Mouse (Mus musculus) embryonic stem cell, embryonic (primary cell): Measurements from ENCODE around the gene Camk2d.

Experiments used
- CTCF ChIA-PET, 4 experiments: fragments of 300-600 bp in 2 of 4; fragments of 350-600 bp in 2 of 4; sonication (Branson Sonifier 250); formaldehyde crosslinking; loops; one replicate each; lab custom pipeline; 2022; ENCODE audit warnings: inconsistent platforms in 2 of 4; lab: Charles Lee
- POLR2A ChIA-PET, 4 experiments: fragments of 300-600 bp in 2 of 4; fragments of 350-600 bp in 2 of 4; sonication (Branson Sonifier 250); formaldehyde crosslinking; loops; one replicate each; lab custom pipeline; 2022; ENCODE audit warnings: antibody characterized with exemption in 4 of 4, inconsistent platforms in 1 of 4; lab: Charles Lee

The Camk2d gene

DNA sequence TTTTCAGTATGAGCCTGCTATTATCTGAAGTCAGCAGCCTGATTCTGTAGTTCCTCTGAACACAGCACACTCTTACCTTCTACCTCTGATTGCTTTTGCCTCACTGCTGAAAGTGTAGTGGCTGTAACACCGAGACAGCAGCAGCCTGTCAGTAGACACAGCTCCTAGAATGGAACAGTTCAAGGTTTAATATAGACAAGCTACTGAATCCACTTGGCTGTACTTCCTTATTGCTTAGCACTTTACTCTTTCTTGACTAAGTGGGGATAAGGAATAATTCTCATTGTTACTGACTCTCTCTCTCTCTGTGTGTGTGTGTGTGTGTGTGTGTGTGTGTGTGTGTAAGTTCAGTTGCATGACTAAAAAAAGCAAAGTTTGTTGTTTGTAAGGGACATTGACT, 42.2 kb downstream of the Camk2d start:
- POLR2A ChIA-PET = interaction anchor here in 1 of 4 experiments (0.7 kb wide), 1 partner anchor 12 kb away, joined by 3 read pairs; no protein-coding TSS in a partner anchor
- CTCF ChIA-PET = no interaction called here

DNA sequence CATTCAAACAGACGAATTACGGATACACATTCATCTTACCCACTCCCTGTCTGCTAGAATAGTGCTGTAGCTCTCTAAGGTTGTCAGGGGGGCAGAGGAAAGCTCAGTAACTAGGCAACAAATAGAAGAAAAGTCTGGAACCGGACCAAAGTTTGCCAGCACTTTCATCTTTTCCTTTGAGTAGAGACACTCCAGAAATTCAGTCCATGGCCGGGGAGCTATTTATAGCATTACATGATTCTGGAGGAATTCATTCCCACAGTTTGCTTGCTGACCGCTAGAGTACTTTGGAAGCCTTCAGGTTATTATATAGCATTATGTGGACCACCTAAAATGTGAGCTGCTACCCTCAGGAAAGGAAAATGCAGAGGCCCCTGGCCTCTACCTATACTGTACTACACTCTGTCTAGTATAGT, 43.0 kb downstream of the Camk2d start:
- POLR2A ChIA-PET = interaction anchor here in 1 of 4 experiments (0.7 kb wide), 1 partner anchor 9 kb away, joined by 3 read pairs; no protein-coding TSS in a partner anchor
- CTCF ChIA-PET = no interaction called here

DNA sequence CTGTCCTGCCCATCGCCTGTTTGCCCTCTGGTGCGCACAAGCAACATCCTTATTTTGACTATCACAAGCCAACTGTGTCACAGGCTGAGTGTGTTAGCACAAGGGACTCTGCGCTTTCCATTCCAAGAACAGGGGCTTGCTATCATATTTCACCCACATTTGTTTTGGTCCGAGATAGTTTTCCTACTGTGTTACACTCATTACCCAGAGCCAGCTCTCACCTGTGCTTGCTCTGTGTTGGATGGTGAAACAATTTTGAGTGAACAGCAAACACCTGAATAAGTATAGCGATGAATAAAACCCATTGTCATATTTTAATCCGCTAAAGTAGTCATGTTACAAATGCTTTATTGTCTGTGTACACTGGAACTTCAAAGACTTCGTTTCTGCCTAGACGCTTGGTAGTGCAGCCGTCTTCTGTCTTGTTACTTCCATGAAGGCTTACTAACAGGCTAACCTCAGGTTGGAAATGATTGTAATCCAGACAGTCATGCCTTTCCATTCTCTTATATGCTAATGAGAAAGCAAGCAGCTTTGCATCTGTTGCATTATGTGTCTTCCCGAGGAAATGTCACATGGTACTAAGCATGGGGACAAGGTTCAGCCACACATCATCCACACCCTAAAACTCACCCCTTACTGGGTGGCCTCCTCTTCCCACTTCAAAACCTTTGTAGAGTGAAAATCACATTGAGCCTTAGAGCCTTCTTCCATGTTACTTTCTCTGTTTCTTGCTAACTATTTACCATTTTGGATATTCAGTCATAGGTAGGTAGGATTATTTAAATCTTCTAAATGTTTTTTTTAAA, 44.5 kb downstream of the Camk2d start:
- ChIA-PET POLR2A (no interaction called here), CTCF (no interaction called here)

GRCm38 (mm10) chr3:126641451-126641850, 45.3 kb downstream of the Camk2d start:
- ChIA-PET POLR2A (no interaction called here), CTCF (interaction anchor here in 1 of 4 experiments (0.5 kb wide), 1 partner anchor 105 kb away, joined by 3 read pairs; no protein-coding TSS in a partner anchor)

GRCm38 (mm10) chr3:126643071-126644010, 47.2 kb downstream of the Camk2d start:
- ChIA-PET CTCF (no interaction called here), POLR2A (no interaction called here)

DNA sequence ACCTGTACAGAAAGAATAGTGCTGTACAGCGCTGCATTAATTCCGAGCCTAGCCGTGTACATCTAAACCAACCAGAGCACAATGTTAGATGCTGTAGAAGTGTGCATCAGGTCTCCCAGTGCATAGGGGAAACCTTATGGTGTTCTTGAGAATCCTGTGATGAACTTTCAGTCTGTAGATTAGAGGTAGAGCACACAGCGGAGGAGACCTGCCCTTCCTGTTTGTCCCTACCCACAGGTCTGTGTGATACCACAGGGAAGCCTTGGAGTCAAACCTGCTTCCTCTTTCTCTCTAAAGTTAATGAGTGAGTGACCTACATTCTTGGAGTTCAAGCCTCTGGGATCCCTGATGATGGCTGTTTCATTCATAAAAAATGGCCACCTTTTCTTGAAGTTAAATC, 54.2 kb downstream of the Camk2d start:
- ChIA-PET CTCF (no interaction called here), POLR2A (no interaction called here)

DNA sequence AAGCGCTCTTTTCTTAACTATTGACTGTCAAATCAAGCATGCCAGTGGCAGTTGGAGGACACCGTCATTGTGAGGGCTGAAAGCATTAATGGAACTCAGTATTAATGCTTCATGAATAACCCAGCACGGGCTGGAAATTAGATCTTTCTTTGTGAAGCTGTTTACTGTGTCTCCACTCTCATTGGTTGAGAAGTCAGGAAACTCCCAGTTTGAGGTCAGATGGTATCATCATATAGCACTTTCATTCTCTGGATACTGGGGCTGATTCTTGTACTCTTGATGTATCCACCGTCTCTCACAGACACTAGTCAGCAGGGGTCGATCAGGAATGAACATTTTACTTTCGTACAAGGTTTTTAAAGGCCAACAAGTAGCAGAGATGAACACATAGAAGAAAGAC, 54.6 kb downstream of the Camk2d start:
- CTCF ChIA-PET = no interaction called here
- POLR2A ChIA-PET = no interaction called here

- CTCF ChIA-PET = no interaction called here
- POLR2A ChIA-PET = interaction anchor here in 1 of 4 experiments (0.5 kb wide), 1 partner anchor 18 kb away, joined by 3 read pairs; no protein-coding TSS in a partner anchor
Measured at GRCm38 (mm10) chr3:126652361-126652760, 56.3 kb downstream of the Camk2d start.

GRCm38 (mm10) chr3:126653118-126653517, 57.0 kb downstream of the Camk2d start:
- POLR2A ChIA-PET = no interaction called here
- CTCF ChIA-PET = no interaction called here

DNA sequence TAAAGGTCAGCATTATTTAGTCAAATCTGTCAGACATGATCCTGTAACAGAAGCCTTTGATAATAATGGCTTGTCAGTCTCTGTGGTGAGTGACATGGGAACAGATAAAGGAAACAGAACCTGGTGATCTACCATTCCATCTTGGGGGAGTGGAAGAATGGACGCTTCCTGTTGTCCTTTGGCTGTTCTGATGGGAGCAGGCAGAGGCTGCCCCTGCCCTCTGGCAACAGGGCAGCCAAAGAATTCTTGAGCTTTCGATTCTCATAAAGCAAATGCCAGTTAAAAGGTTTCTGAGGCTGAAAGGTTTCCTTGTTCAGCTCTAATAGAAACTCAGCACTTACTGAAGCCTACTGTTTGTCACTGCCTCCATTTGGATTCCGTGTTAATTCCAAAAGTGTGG, 60.1 kb downstream of the Camk2d start:
- POLR2A ChIA-PET = no interaction called here
- CTCF ChIA-PET = no interaction called here

DNA sequence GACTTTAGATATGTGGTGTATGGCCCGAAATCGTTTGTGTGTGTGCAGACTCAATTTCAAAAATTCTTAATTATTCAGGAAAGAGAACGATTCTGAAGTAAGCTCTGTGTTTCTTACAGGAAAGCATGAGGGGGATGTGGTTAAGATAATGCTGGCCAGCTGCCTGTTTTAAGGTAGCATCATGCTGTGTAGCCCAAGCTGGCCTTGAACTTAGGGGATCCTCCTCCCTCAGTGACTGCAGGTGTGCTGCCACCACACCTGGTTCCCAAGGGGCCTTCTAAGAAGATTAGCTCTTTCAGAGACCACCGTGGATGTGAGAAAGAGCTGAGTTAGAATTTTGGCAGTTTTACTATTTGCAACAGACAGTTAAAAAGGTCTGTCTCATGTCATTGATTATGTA, 61.8 kb downstream of the Camk2d start:
- CTCF ChIA-PET = no interaction called here
- POLR2A ChIA-PET = interaction anchor here in 1 of 4 experiments (1.2 kb wide), 1 partner anchor 26 kb away, joined by 4 read pairs; no protein-coding TSS in a partner anchor

DNA sequence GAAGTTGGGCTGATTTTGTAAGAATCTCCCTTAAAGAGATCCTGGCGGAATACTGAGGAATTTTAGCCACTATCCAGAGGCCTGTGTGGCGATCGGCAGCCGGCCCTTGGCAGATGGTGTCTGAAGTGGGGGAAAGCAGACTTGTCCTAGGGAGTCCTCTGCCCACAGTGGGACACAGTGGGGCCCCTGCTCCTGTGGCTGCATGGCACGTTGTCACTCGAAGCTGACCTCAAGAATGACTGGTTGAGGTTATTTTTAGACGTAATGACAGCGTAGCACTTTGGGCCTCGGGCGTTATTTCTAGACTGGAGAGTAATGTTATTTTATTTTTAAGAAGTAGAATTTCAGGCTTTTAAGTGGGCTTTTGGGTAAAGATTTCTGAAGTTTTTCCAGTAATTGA, 62.7 kb downstream of the Camk2d start:
- ChIA-PET CTCF (no interaction called here), POLR2A (interaction anchor here in 1 of 4 experiments (1.2 kb wide), 1 partner anchor 25 kb away, joined by 4 read pairs; no protein-coding TSS in a partner anchor)

DNA sequence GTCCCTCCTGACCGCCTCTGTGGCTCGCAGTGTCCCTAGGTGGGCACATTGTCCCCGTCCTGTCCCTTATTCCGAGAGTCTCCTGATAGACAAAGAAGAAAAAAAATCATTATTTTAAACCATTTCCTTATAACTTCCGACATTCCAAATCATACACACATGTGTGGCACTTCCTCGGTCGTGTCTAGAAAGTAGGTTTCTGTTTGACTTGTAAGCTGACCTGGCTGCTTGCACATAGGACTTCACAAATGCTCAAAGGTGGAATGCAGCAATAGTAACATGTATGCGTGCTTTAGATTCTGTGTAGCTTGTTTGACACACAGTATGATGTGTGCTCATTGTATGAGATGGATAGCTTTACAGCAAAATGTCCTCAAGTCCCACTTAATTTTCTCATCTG, 63.1 kb downstream of the Camk2d start:
- POLR2A ChIA-PET = no interaction called here
- CTCF ChIA-PET = no interaction called here

DNA sequence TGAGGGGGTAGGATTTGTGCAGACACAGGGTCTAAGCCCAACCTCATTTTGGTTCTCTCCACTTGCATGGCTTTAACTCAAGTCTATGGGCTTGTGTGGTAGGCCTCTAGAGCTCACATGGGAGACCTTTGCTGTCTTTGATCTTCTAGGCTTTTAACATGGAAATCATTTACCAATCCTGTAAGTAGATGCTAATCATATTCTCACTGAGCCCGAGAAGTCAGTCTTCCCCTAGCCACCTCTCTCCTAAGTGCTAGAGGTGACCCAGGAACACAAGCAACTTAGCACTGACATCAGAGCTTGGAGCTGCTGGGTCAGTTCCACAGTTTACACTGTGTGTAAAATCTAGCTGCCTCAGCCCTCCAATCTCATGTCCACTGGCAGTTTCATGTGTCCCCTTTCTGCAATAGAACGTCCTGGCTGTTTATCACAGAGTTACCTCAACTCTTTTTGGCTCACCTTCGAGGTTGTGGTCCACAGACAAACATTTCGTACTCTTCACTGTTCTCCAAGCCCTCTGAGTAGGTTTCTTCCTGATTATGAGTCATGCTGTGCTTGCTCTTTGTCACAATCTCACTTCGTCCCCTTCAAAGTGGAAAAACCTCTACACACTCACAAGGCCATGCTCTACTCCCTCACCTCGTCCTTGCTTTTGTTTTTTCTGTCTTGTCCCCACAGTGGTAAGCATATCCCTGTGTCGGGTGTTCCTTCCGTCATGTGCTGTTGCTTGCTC, 63.9 kb downstream of the Camk2d start:
- CTCF ChIA-PET = no interaction called here
- POLR2A ChIA-PET = no interaction called here

DNA sequence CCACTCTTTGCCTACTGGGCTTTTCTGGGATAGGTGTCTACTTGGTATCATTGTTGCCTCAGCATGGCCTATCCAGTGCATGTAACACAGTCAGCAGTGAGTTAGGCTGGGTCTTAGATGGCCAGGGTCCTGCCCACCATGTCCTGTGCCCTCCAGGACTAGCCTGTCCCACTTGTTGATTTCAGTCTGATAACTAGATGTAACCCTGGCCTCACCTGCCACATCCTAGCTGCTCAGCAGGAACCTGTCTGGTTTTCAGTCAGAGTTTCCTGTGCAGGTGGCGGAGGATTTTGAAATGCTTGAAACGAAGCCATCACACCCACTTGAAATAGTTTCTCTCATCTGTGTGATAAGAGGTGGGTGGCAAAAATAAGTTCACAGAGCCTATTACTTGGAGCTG, 64.5 kb downstream of the Camk2d start:
- POLR2A ChIA-PET = no interaction called here
- CTCF ChIA-PET = no interaction called here

GRCm38 (mm10) chr3:126660986-126661385, 64.9 kb downstream of the Camk2d start:
- ChIA-PET CTCF (no interaction called here), POLR2A (no interaction called here)

DNA sequence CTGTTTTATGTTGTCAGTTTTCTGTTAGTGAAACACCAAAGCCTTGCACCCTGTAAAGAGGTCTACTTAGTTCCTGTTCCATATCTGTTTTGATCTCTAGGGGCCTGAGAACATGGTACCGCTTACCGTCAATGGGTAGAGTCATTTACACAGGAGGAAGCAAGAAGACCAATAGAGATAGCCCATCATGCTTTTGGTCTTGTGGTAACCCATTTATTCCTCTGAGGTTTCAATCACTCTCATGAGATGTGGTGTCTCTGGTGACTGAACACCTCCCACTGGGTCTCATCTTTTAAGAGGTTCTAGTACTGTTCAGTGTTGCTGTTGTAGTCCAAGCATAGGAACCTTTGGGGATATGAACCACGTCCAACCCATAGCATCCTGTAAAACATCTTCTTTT, 65.8 kb downstream of the Camk2d start:
- ChIA-PET POLR2A (no interaction called here), CTCF (no interaction called here)

GRCm38 (mm10) chr3:126663436-126663835, 67.3 kb downstream of the Camk2d start:
- POLR2A ChIA-PET = no interaction called here

DNA sequence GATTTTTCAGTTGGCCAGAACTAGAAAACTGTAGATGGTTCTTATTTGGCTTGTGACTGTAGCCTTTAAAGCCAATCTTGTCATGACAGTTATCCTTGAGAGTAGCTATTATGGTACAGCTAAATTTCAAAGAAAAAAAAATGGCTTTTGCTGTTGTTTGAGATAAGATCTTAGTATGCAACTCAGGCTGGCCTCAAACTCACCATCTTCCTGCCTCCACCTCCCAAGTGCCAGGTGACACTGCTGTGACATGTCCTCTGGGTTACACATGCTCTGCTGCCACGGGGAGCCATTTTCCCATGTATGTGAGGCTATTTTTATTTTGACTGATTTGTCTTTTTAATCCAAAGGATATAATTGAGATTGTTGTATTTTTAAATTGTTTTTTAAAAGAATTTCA, 69.8 kb downstream of the Camk2d start:
- CTCF ChIA-PET = no interaction called here
- POLR2A ChIA-PET = no interaction called here

More at GRCm38 (mm10) chr3:126663436-126663835, 67.3 kb downstream of the Camk2d start:
- CTCF ChIA-PET = no interaction called here
